Mouse (Mus musculus) neural tube, embryonic 11.5 days (tissue): ENCODE results near the gene Cdca7l. TPM values are rescaled to one million over a fixed set of nuclear protein-coding genes. Genes with fewer than 3 reads are reported as not detected.
"Not testable (repeated sequence)": the region's sequence is repeated elsewhere in the genome, so short reads cannot be mapped to it uniquely, and the experiment has no call there.

Experiments
- ATAC-seq: fragments of 200-750 bp; cut with Nextera tagmentation; 2 replicates; pipeline ENCODE4 v1.8.0; 2017; ENCODE audit warnings: moderate number of reproducible peaks, mild to moderate bottlenecking, moderate TSS enrichment, moderate library complexity; ENCODE audit not compliant: insufficient read depth, low FRiP score, low TSS enrichment
- DNase-seq: peaks from one replicate; pipeline ENCODE4 v3.0.0-alpha.2; 2015; ENCODE audit warnings: low spot score
- H3K27ac ChIP-seq: fragments of 300-500 bp; sonication (generic); 2 replicates; pipeline ENCODE4 v1.5.1; 2014; ENCODE audit warnings: low read depth, mild to moderate bottlenecking, low read length
- H3K27me3 ChIP-seq: fragments of 300-500 bp; sonication (generic); 2 replicates; pipeline ENCODE4 v1.6.1; 2014; ENCODE audit warnings: mild to moderate bottlenecking, low read length, mixed read lengths; ENCODE audit not compliant: control insufficient read depth, insufficient read depth
- H3K36me3 ChIP-seq: fragments of 300-500 bp; sonication (generic); 2 replicates; pipeline ENCODE4 v1.6.1; 2014; ENCODE audit warnings: mild to moderate bottlenecking, low read length, moderate library complexity, mixed read lengths; ENCODE audit not compliant: control insufficient read depth, insufficient read depth
- H3K4me1 ChIP-seq: fragments of 300-500 bp; sonication (generic); 2 replicates; pipeline ENCODE4 v1.6.1; 2014; ENCODE audit warnings: low read length, mixed read lengths; ENCODE audit not compliant: control insufficient read depth, insufficient read depth
- H3K4me2 ChIP-seq: fragments of 300-500 bp; sonication (generic); 2 replicates; pipeline ENCODE4 v1.6.1; 2014; ENCODE audit warnings: low read depth, mild to moderate bottlenecking, moderate library complexity
- H3K4me3 ChIP-seq: fragments of 300-500 bp; sonication (generic); 2 replicates; pipeline ENCODE4 v1.5.1; 2014; ENCODE audit warnings: low read depth, low read length
- H3K9ac ChIP-seq: fragments of 300-500 bp; sonication (generic); 2 replicates; pipeline ENCODE4 v1.6.1; 2014; ENCODE audit warnings: mild to moderate bottlenecking, low read length
- H3K9me3 ChIP-seq: fragments of 300-500 bp; sonication (generic); 2 replicates; pipeline ENCODE4 v1.6.1; 2016; ENCODE audit warnings: low read length; ENCODE audit not compliant: control insufficient read depth
- WGBS: fragments of 180-500 bp; shearing (Covaris S2); extraction: QIAGEN DNeasy Blood & Tissue Kit; methylation state at CpG from one replicate; pipeline ENCODE4 v1.1.7; 2014; 5-methylcytosine and 5-hydroxymethylcytosine counted together
- polyA plus RNA-seq: library from polyadenylated mRNA; unstranded; fragments of >200 nt; fragmentation: Nextera tagmentation; extraction: Ambion mirVana; gene quantifications from 2 replicates; pipeline ENCODE4 v1.2.1, GENCODE M21; 2014

The Cdca7l gene
- polyA plus RNA-seq, 1 experiment from 2014 or later, result 21.4 TPM

DNA sequence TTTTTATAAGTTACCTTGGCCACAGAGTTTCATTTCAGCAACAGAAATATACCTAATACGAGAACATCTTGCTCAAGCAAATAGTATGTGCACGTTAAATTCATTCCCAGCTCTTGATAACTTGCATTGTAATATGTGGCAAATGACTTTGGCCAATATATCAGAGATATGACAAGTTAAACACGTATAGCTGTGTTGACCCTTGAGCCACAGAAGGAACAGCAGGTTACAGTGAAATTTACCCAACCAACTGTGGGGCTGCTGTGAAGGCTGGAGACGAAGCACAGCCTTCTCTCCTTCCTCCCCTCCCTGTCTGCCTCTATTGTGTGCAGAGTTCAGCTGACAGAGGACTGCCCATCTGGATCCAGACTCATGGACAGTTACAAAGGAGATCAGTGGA, 97.3 kb downstream of the Cdca7l start:
- H3K36me3 ChIP-seq, H3K9me3 ChIP-seq, H3K27me3 ChIP-seq, H3K27ac ChIP-seq, H3K4me2 ChIP-seq, DNase-seq, H3K4me1 ChIP-seq, H3K4me3 ChIP-seq, H3K9ac ChIP-seq, ATAC-seq: not testable (repeated sequence)
- WGBS, result 46% methylated on average over 1 of the region's 4 CpGs

DNA sequence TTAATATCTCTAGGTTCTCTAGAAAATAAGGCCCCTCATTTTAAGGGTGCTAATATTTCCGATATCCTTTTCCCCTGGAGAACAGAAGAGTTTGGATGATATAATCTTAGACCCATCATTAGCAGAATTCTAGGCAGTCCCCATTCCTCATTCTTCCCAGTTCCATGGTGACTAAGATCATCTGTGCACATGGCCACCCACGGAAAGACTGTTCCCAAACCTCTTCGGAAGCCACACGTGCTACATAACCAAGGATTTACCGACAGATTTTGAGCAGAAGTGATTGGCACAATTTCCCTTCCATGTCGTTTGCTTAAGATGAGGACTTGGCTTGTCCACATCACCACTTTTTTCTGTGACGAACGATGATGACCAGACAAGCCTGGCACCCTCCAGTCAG, 99.6 kb downstream of the Cdca7l start:
- no peaks in the 10 kb centered on the region for H3K27me3 ChIP-seq

GRCm38 (mm10) chr12:117905232-117905840, 101.2 kb downstream of the Cdca7l start:
- not testable (repeated sequence) for H3K4me3 ChIP-seq, ATAC-seq, H3K9ac ChIP-seq, H3K27me3 ChIP-seq, H3K4me2 ChIP-seq, H3K27ac ChIP-seq, DNase-seq, H3K36me3 ChIP-seq, H3K9me3 ChIP-seq, H3K4me1 ChIP-seq
- WGBS, result 89% methylated on average over 3 of the region's 4 CpGs

More for the DNA sequence above, 99.6 kb downstream of the Cdca7l start:
- no peak overlapping the region for H3K4me2 ChIP-seq
- no peak overlapping the region for H3K4me3 ChIP-seq
- DNase-seq (no peak), ATAC-seq (no peak)
- H3K27ac ChIP-seq, result no peak overlapping the region
- H3K9me3 ChIP-seq, result no peaks in the 10 kb centered on the region
- no peaks in the 10 kb centered on the region for H3K36me3 ChIP-seq
- WGBS, result 91% methylated on average over 8 of the region's 8 CpGs
- no peaks in the 10 kb centered on the region for H3K4me1 ChIP-seq
- H3K9ac ChIP-seq, result no peak overlapping the region

GRCm38 (mm10) chr12:117911396-117911795, 107.3 kb downstream of the Cdca7l start:
- Histone ChIP-seq H3K36me3 (no peaks in the 10 kb centered on the region), H3K4me2 (no peak overlapping the region), H3K4me1 (peaks cover 11% of the 10 kb centered on the region), H3K9me3 (no peaks in the 10 kb centered on the region), H3K27me3 (no peaks in the 10 kb centered on the region), H3K4me3 (no peak overlapping the region), H3K9ac (no peak overlapping the region), H3K27ac (no peak overlapping the region)
- DNase-seq (no peak), ATAC-seq (no peak)
- WGBS, result 82% methylated on average over 1 of the region's 1 CpGs

DNA sequence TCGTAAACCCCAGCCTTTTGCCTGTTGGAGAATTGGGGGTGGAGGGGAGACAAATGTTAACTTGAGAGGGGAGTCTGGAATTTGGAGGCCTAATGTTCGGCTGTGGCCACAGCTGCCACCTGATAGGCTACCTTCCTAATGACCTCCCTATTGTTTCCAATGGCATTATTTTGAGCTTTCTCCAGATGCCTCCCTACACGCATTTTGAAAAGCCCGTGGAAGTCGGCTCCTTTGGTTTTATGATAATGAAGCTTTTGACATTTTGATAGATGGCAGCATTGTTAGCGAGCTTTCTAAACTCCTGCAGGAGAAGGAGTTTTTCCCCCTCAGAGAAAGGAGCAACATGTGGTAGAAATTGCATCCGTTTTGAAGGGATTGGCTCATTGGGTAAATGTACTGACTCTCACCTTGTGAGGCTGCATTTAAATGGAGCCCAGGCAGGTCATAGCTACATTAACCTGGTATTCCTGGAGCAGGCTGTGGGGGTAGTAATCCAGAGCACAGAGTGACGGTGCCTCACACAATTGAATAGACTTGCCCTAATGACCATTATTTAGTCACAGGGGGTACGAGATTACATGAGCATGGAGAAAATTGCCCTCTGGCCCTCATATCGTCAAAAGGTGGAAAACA, 110.6 kb downstream of the Cdca7l start:
- H3K4me1 ChIP-seq, result peaks cover 11% of the 10 kb centered on the region
- H3K4me3 ChIP-seq, result no peak overlapping the region
- ATAC-seq, result 0 out of 2 replicates have a peak, but pooled peaks have one; percentile 39
- no peak overlapping the region for H3K4me2 ChIP-seq
- H3K27ac ChIP-seq, result no peak overlapping the region
- no peaks in the 10 kb centered on the region for H3K9me3 ChIP-seq
- no peak for DNase-seq
- WGBS, result 6% methylated on average over 10 of the region's 10 CpGs
- H3K9ac ChIP-seq, result no peak overlapping the region
- no peaks in the 10 kb centered on the region for H3K27me3 ChIP-seq
- H3K36me3 ChIP-seq, result no peaks in the 10 kb centered on the region

DNA sequence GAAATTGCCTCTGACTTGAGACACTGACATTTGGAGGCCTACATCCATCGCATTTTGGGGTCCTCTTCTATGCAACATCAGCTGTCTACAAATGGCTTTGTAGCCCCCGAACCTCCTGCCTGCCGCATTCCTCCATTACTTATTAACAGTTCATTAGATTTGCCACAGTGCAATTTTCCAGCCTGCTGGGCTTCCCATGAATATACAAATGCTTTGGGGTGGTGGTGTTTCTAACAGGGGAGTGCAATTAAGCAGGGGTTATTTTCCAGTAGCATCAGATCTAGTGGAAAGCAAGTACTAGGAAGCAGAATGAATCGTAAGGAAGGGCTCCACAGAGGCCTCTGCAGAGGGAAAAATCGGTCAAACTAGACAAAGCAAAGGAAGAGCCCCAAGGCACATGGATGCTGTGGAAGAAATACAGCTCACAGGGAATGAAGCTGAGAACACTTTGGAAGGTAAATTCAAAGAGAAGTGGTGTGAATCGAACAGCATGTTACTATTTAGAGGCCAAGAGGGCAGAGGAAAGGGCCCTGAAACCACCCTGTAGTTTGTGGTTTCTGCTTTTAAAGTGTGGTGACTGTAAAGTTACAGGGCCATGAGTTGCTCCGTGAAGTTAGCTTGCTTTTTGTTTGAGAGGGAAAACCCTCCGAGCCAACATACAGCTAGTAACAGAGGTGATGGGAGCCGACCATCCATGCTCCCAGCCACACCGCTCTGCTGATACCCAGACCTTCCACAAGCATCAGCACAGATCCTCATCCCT, 111.9 kb downstream of the Cdca7l start:
- ATAC-seq, result peak; percentile 32; the same call in 1 of the 2 replicates
- Histone ChIP-seq H3K4me1 (peaks cover 11% of the 10 kb centered on the region), H3K27me3 (no peaks in the 10 kb centered on the region), H3K9me3 (no peaks in the 10 kb centered on the region), H3K4me2 (no peak overlapping the region), H3K9ac (no peak overlapping the region), H3K27ac (no peak overlapping the region), H3K4me3 (no peak overlapping the region), H3K36me3 (no peaks in the 10 kb centered on the region)
- peak; percentile 38 for DNase-seq
- WGBS, result 43% methylated on average over 10 of the region's 10 CpGs
